Mouse (Mus musculus): Measurements from ENCODE around the gene Polr2b. TPM values are rescaled to one million over a fixed set of nuclear protein-coding genes. Genes with fewer than 3 reads are reported as not detected.

Polr2b gene
- 97.9 and 120 TPM in 2 replicates for total RNA-seq (2017)

DNA sequence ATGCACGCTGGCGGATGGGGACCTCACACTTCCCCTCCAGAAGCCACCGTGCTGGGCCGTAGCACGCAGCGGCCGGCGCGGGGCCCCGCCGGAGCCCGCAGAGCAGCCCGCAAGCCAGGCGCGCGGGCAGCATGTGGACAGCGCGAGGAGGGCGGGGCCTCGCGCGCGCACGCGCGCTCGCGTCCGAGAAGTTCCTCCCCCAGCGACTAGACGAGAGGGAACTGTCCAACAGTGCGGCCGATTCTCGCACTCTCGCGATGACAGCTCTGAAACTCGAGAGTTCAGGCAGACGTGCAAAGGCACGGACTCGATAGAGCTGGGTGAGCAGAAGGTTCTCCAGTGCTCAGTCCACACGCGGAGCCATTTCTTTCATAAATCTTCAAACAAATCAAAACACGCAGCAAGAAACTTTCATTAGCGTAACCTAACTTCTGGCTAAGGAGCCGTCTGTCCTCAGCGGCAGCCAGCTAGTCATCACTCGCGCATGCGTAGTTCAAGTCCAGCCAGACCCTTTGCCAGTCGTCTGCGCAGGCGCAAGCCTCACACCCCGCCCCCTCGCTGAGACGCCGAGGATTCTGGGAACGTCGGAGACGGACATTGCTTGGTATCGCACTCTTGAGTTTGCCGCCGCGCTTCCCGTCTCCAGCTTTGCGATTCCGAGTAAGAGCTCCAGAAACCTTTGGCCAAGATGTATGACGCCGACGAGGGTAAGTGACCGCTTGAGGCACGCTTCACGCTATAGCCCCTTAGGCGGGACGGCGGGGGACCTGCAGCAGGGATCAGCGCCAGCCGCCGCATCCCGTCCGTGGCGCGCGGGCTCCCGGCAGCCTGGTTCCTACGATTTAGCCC is at the start of gene Polr2b, which contains the start of gene Noa1:
Gene Polr2b, plus strand, starts transcription at position 224 of the 849 bp plus-strand sequence.
Gene Noa1, minus strand, starts transcription at position 161 of the 849 bp plus-strand sequence.
- peak; percentile 87 for ATAC-seq (ENCODE audit: extremely low read depth, insufficient number of reproducible peaks, low FRiP score, poor library complexity, severe bottlenecking)

DNA sequence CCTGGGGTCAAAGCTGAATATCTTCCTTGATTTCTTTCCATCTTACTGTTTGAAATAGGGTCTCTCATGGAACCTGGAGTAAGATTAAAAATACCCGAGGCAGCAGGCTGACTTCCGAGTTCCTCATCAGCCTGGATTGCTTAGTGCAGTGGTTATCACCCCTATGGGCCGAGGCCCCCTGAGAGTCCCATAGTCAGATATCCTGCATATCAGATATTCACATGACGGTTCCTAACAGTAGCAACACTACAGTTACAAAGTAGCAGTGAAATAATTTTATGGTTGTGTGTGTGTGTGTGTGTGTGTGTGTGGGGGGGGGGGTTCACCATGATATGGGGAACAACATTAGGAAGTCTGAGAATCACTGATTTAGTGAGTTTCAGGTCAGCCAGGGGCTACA is 48.8 kb upstream of the Polr2b start:
- ATAC-seq (ENCODE audit: extremely low read depth, insufficient number of reproducible peaks, low FRiP score, poor library complexity, severe bottlenecking) = no peak

DNA sequence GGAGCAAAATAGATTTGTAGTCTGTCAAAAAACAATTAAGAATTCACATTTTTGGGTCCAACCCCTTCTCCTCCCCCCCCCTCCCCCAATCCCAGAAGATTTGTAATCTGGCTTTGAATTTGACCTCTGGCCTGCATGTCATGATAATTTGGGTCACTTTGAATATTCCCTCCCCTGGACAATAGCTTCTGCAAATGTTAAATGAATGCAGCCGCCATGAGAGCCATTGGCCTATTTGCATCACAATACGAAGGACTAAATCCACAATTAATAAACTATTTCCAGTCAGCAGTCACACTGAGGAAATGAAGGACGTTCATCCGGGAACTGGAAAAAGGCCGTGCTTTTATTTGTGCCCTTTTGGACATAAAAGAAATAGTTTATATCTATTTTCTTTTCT is 47.8 kb upstream of the Polr2b start:
- no peak for ATAC-seq (ENCODE audit: extremely low read depth, insufficient number of reproducible peaks, low FRiP score, poor library complexity, severe bottlenecking)

- ATAC-seq (ENCODE audit: extremely low read depth, insufficient number of reproducible peaks, low FRiP score, poor library complexity, severe bottlenecking) = peak; percentile 51
Measured at GRCm38 (mm10) chr5:77265081-77265670, 44.8 kb upstream of the Polr2b start, which contains the start of gene Rest. Gene Rest (plus strand): TSS chr5:77265491.

DNA sequence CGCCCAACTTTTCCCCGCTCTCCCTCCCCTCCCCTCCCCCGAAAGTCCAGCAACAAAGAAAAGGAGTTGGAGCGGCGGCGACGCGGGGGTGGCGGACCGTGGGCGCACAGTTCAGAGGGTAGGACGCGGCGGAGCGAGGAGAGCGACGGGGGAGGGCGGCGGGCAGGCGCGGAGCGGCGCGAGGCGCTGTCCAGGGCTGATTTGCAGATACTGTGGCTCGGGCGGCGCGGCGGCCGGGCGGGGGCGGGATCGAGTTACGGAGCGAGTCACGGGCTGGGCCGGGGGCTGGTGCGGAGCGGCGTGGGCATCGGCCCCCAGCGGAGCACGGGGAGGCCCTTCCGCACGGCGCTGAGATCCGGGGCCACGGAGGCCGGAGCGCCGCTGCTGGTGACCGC is 44.3 kb upstream of the Polr2b start:
- ATAC-seq (ENCODE audit: extremely low read depth, insufficient number of reproducible peaks, low FRiP score, poor library complexity, severe bottlenecking) = peak; percentile 43; the same call in 1 of the 2 replicates

- ATAC-seq (ENCODE audit: extremely low read depth, insufficient number of reproducible peaks, low FRiP score, poor library complexity, severe bottlenecking) = 0 out of 2 replicates have a peak, but pooled peaks have one; percentile 7
Measured at GRCm38 (mm10) chr5:77266066-77266885, 43.7 kb upstream of the Polr2b start.

DNA sequence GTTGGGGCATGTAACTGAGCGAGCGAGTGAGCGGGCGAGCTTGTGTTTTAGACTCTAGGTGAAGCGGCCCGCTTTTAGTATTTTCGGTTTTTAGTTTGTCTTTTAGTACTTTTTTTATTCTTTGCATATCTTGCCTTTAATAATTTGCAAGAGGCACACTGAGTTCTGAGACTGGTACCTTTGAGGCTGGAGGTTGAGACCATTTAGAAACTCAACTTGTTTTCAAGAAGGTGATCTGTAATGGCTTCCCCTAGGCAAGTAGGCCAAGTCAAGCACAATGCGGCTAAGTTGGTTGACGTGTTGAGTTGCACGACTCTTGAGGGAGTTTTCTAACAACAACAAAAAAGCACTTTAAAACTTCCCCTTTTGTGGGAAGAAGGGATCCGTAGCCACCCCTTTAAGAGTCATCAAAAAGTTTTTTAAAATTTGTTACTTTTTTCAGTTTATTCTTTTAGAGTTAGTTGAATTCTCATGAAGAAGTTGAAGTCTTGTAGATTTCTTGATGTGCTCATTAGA is 43.0 kb upstream of the Polr2b start:
- peak; percentile 45; the same call in 1 of the 2 replicates for ATAC-seq (ENCODE audit: extremely low read depth, insufficient number of reproducible peaks, low FRiP score, poor library complexity, severe bottlenecking)

- ATAC-seq (ENCODE audit: extremely low read depth, insufficient number of reproducible peaks, low FRiP score, poor library complexity, severe bottlenecking) = no peak
Measured at GRCm38 (mm10) chr5:77267441-77267840, 42.5 kb upstream of the Polr2b start.

GRCm38 (mm10) chr5:77267957-77268624 is 41.9 kb upstream of the Polr2b start:
- ATAC-seq (ENCODE audit: extremely low read depth, insufficient number of reproducible peaks, low FRiP score, poor library complexity, severe bottlenecking) = no peak

GRCm38 (mm10) chr5:77269399-77269798 is 40.5 kb upstream of the Polr2b start:
- no peak for ATAC-seq (ENCODE audit: extremely low read depth, insufficient number of reproducible peaks, low FRiP score, poor library complexity, severe bottlenecking)

DNA sequence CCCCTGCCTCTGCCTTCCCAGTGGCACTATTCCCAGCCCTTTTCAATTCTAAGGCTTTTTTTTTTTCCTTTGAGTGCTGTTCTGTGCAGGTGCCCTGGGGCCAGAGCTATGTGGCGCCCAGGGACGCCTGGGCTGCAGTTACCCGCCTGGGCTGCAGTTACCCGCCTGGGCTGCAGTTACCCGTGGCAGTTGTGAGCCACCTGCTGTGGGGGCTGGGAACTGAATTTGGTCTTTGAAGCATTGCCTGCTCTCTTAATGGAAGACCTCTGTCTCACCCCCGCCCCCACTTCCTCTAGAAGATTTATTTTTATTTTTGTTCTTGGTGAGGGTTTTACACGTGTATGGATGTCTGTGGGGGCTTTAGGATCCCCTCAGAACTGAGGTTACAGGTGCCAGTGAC is 36.8 kb upstream of the Polr2b start:
- peak; percentile 75 for ATAC-seq (ENCODE audit: extremely low read depth, insufficient number of reproducible peaks, low FRiP score, poor library complexity, severe bottlenecking)

DNA sequence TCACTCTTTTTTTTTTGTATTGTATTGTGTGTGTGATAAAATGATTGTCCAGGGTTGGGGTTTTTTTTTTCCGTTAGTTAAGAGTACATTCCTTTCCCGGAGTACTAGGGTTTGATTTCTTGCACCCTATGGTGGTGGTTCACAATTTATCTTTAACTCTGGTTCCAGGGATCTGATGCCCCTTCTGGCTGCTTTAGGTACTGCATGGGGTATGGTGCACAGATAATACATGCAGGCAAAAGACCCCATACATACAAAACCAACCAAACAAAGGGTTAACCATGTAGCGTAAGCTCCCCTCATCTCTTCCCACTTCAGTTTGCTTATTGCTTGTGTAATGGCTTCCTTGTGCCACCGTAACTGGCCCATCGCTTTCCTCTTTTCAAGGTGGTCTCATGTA is 34.0 kb upstream of the Polr2b start:
- ATAC-seq (ENCODE audit: extremely low read depth, insufficient number of reproducible peaks, low FRiP score, poor library complexity, severe bottlenecking) = peak; percentile 62; the same call in 1 of the 2 replicates

DNA sequence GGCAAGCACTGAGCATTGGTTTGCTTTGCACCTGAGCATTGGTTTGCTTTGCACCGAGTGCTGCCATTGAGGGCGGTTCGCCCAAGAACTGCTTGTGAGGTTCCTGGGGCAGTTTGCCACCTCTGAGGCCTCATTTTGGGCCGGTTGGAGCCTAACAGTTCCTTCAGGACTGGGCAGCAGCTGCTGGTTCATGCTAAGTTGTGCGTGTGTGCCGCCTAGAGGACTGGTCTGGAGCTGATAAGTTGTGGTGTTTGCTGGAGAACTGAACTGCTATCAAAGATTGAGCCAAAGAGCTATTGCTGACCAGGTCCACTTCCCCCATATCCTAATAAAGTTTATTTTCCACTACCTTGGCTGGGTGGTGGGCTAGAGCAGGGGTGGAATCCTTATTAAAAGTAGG is 32.7 kb upstream of the Polr2b start:
- ATAC-seq (ENCODE audit: extremely low read depth, insufficient number of reproducible peaks, low FRiP score, poor library complexity, severe bottlenecking) = no peak

DNA sequence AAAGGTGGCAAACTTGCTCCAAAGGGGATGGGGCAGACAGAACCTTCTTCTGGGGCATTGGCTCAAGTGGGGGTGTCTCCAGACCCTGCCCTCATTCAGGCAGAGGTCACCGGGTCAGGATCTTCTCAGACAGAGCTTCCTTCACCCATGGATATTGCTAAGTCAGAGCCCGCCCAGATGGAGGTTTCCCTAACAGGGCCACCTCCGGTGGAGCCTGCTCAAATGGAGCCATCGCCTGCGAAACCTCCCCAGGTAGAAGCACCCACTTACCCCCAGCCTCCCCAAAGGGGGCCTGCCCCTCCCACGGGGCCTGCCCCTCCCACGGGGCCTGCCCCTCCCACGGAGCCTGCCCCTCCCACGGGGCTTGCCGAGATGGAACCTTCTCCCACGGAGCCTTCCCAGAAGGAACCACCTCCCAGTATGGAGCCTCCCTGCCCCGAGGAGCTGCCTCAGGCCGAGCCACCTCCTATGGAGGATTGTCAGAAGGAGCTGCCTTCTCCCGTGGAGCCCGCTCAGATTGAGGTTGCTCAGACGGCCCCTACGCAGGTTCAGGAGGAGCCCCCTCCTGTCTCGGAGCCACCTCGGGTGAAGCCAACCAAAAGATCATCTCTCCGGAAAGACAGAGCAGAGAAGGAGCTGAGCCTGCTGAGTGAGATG is 28.3 kb upstream of the Polr2b start:
- ATAC-seq (ENCODE audit: extremely low read depth, insufficient number of reproducible peaks, low FRiP score, poor library complexity, severe bottlenecking) = no peak

DNA sequence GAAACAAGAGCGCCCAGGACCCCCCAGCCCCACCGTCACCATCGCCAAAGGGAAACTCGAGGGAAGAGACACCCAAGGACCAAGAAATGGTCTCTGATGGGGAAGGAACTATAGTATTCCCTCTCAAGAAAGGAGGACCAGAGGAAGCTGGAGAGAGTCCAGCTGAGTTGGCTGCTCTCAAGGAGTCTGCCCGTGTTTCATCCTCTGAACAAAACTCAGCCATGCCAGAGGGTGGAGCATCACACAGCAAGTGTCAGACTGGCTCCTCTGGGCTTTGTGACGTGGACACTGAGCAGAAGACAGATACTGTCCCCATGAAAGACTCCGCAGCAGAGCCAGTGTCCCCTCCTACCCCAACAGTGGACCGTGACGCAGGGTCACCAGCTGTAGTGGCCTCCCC is 27.7 kb upstream of the Polr2b start:
- ATAC-seq (ENCODE audit: extremely low read depth, insufficient number of reproducible peaks, low FRiP score, poor library complexity, severe bottlenecking) = no peak

DNA sequence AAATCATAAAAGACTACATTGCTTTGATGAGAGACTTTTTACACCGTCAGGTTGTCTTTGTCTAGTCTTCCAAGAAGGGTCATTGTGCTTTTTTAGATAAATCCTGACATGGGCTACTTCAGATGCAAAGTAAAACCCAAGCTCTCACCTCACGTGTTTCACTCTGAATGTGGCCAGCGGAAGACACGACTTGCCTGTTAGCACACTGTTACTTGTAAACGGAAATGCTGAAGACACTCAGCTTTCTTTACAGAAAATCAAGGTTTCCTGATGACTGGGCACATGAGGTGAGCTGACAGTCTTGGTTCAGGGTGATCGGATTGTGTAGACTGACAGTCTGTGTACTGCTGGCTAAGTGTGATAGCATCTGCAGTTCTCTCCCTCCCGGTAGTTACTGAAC is 24.3 kb upstream of the Polr2b start:
- no peak for ATAC-seq (ENCODE audit: extremely low read depth, insufficient number of reproducible peaks, low FRiP score, poor library complexity, severe bottlenecking)

- no peak for ATAC-seq (ENCODE audit: extremely low read depth, insufficient number of reproducible peaks, low FRiP score, poor library complexity, severe bottlenecking)
Measured at GRCm38 (mm10) chr5:77286904-77287303, 23.0 kb upstream of the Polr2b start.

DNA sequence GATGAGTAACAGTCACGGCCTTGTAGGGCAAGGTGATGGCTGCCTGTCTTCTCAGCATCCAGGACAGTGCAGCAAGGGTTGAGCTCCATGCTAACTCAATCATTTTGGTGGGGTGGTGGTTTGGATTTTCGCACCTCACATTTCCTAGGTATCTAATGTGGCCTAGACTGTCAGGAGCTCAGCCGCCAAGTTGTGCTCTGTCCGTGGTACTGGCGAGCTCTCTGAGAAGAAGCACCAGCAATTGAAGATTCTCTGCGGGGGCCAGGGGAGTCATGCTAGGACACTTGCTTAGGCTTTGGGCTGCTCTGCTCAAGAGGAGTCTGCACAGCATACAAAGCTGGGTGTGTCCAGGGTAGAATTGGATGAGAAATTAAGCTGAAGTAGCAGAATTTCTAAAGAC is 22.0 kb upstream of the Polr2b start:
- ATAC-seq (ENCODE audit: extremely low read depth, insufficient number of reproducible peaks, low FRiP score, poor library complexity, severe bottlenecking) = no peak

Measured in neutrophil, adult 5-6 weeks (primary cell).